Mouse (Mus musculus) midbrain, embryonic 10.5 days (tissue): ENCODE measurements around the gene Pank3. TPM values are rescaled to one million over a fixed set of nuclear protein-coding genes. Genes with fewer than 3 reads are reported as not detected.
A peak's percentile ranks its signal among the peaks of the same experiment; 100 is the strongest.

Experiments used
- DNase-seq: peaks from one replicate; pipeline ENCODE4 v3.0.0-alpha.2; 2017; ENCODE audit warnings: low spot score
- H3K27ac ChIP-seq: fragments of 300-500 bp; sonication (generic); replicated peaks from 2 replicates; pipeline ENCODE4 v1.5.1; 2016; ENCODE audit warnings: mild to moderate bottlenecking
- H3K27me3 ChIP-seq: fragments of 300-500 bp; sonication (generic); 2 replicates; pipeline ENCODE4 v1.6.1; 2016; ENCODE audit warnings: low read depth, mild to moderate bottlenecking; ENCODE audit not compliant: poor library complexity, severe bottlenecking
- H3K36me3 ChIP-seq: fragments of 300-500 bp; sonication (generic); 2 replicates; pipeline ENCODE4 v1.6.1; 2016; ENCODE audit warnings: mild to moderate bottlenecking, moderate library complexity
- H3K4me1 ChIP-seq: fragments of 300-500 bp; sonication (generic); 2 replicates; pipeline ENCODE4 v1.6.1; 2016
- H3K4me3 ChIP-seq: fragments of 300-500 bp; sonication (generic); 2 replicates; pipeline ENCODE4 v1.5.1; 2016; ENCODE audit warnings: mild to moderate bottlenecking, moderate library complexity
- H3K9me3 ChIP-seq: fragments of 300-500 bp; sonication (generic); replicated peaks from 2 replicates; pipeline ENCODE4 v1.6.1; 2016; ENCODE audit warnings: mild to moderate bottlenecking
- WGBS: fragments of 180-500 bp; shearing (Covaris S2); methylation state at CpG from one replicate; pipeline ENCODE4 v1.1.7; 2016; 5-methylcytosine and 5-hydroxymethylcytosine counted together
- polyA plus RNA-seq: library from polyadenylated mRNA; unstranded; fragments of >200 nt; fragmentation: Nextera tagmentation; extraction: Ambion mirVana; gene quantifications from 2 replicates; pipeline ENCODE4 v1.2.1, GENCODE M21; 2016

The Pank3 gene
- polyA plus RNA-seq, 1 experiment from 2014 or later: 12.5 TPM

DNA sequence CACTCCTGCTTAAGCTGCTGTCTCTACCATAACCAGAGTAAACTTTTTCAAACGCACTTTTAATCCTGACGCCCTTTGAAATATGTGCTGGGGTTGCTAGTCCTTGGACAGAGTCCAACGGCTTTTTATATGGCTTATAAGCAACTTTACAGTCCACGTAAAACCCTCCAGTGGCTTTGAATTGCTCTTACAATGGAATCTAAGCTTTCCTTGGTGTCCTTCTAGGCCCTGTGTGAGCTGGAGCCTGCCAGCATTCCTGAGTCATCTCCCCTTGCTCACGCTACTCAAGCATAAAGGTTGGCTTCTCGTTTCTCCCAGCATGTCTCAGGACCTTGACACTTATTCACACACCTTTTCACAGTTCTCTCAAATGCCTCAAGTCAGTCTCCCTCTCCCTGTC lies 13.7 kb upstream of the Pank3 start:
- Histone ChIP-seq H3K27me3 (no peaks in the 10 kb centered on the region), H3K4me1 (no peaks in the 10 kb centered on the region), H3K27ac (no peak overlapping the region), H3K36me3 (no peaks in the 10 kb centered on the region), H3K4me3 (no peak overlapping the region), H3K9me3 (no peaks in the 10 kb centered on the region)
- no peak for DNase-seq
- WGBS: 75% methylated on average over 6 of the region's 6 CpGs

DNA sequence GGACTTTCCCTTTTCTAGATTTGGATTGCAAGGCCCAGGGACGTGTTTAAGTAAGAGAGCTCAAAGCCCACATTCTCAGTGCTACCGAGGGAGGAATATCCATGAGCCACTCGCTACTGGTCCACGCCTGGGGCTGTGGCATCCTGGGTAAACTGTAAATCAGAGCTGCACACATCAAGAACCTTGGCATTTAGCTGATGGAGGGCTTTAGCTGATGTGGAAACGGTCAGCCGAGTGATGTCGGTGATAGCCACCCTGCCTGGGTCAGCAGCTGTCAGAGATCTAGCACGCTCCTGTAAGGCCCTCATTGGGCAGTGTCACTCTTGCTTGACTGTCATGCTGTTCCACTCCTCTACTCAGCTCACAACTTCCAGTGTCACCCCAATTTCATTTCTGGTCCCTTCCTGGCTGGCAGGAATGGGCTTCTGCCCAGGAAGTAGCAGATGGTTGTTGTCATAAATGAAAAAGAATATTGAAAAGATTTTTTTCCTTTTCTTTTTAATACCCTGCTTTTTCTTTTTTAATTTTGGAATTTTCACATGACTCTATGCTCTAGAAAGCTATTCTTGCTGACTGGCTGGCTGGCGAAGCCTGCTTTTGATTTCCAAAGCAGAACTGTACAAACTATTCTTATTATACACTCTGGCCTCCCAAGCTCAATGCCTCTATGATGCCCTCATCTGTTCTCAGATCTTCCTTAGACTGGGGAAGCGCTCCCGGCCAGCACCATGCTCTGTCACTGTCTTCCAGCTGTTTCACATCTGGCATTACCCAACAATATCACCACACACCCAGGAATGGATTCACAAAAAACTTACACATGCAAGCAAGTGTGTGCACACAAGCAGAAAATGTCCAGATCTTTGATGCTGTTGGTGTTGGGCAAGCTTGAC lies 12.6 kb upstream of the Pank3 start:
- Histone ChIP-seq H3K4me1 (no peaks in the 10 kb centered on the region), H3K4me3 (no peak overlapping the region), H3K27me3 (no peaks in the 10 kb centered on the region), H3K27ac (no peak overlapping the region), H3K9me3 (no peaks in the 10 kb centered on the region), H3K36me3 (no peaks in the 10 kb centered on the region)
- WGBS: 87% methylated on average over 11 of the region's 11 CpGs
- no peak for DNase-seq

DNA sequence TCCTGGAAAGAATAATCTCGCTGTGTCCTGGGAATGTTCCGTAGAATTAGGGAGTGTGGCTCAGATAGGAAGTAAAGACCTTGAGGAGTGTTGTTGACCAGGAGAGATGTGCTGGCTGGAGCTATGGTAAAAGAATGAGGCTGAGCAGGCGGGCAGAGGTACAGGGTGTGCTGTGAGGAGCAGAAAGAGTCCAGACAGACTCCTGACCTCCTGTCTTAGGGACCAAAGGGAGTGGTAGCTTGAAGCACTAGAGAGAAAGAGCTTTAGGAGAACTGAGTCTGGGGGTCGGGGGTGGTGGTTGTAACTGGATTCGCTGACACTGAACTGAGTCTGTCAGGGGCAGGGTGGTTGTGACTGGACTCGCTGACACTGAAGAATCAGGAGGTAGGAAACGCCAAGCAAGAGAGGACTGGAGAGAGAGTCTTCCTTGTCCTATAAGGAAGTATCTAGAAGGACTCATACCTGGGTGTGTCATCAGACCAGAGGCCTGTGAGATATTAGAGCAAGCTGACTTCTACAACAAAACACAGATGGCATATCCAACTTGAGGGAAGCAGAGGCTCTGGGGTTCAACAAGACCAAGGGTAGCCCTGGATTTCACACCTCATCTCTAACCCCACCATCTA lies 9.2 kb upstream of the Pank3 start:
- Histone ChIP-seq H3K9me3 (no peaks in the 10 kb centered on the region), H3K4me3 (no peak overlapping the region), H3K27me3 (no peaks in the 10 kb centered on the region), H3K36me3 (no peaks in the 10 kb centered on the region), H3K4me1 (no peaks in the 10 kb centered on the region), H3K27ac (no peak overlapping the region)
- DNase-seq: no peak
- 87% methylated on average over 7 of the region's 7 CpGs for WGBS

DNA sequence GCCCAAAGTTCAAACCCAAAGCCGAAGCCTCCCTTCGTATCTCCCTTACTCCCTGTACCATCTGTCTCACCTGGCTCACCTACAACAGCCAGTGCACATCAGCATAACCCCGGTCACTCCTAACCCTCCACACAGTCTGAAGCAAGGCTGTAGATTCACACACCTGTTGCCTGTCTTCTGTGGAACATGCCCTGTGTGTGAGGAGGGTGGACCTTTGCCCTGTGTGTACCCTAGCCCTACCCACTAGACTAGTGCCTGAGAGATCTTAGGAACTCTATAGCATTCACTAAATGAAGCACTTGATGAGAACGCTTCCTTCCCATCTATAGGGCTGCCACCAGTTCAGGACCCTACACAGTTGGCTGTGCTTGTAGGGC lies 8.7 kb upstream of the Pank3 start:
- Histone ChIP-seq H3K4me1 (no peaks in the 10 kb centered on the region), H3K9me3 (no peaks in the 10 kb centered on the region), H3K36me3 (no peaks in the 10 kb centered on the region)

DNA sequence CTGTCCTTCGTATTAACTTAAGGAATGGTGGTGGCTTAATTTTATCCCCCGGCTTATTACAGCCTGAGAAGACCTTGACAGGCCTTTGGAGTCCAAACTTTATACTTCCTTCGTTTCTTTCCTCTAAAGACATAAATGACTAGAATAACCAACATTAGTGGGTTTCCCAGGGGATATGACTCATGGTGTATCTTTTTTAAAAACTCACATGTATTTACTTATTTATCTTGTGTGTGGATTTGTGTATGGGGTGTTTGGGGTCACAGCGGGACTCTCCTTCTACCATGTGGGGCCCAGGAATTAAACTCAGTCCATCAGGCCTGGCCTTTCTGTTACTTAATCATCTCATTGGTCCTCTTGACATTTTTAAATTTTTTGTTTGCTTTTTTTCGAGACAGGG lies 2.4 kb upstream of the Pank3 start:
- 90% methylated on average over 5 of the region's 5 CpGs for WGBS
- peak; percentile 4 for DNase-seq
- peaks cover 13% of the 10 kb centered on the region for H3K4me1 ChIP-seq
- H3K36me3 ChIP-seq: peaks cover 4% of the 10 kb centered on the region
- H3K4me3 ChIP-seq: no peak overlapping the region
- H3K27ac ChIP-seq: no peak overlapping the region
- no peaks in the 10 kb centered on the region for H3K9me3 ChIP-seq
- H3K27me3 ChIP-seq: no peaks in the 10 kb centered on the region

More for the DNA sequence above, 8.7 kb upstream of the Pank3 start:
- Histone ChIP-seq H3K27me3 (no peaks in the 10 kb centered on the region), H3K27ac (no peak overlapping the region), H3K4me3 (no peak overlapping the region)
- no peak for DNase-seq
- 95% methylated on average over 4 of the region's 4 CpGs for WGBS

DNA sequence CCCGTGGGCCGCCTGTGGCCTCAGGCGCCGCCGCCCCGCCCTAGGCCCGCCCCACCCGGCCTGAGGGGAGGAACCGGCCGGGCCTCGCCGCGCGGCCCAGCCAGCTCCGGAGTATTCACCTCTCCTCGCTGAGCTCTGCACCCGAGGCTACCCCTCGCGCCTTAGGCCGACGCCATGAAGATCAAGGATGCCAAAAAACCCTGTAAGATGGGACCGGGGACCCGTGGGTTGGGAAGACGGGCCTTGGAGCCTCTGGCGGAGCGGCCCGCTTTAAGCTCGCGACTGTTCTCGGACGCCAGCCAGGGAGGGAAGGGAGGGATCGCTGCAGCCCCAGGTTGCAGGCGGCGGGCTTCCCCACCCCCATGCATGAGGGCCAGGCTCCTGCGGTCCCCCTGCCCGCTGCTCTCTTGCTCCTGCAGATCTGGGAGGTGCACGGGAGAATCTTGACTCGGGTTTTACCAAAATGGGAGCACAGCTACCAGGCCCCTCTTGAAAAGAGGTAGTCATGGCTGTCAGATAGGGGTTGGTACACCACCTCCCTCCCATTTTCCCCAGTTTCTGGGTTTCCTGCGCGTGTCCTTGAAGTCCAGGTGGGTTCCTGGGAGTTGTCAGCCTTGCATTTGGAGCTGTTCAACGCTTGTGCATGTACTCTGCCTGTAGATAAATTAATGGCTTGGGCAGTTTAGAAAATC lies 608 bp downstream of the Pank3 start:
- under 1% methylated on average over 38 of the region's 41 CpGs for WGBS
- H3K4me3 ChIP-seq: peak overlapping the region; percentile 89
- H3K27ac ChIP-seq: peak overlapping the region; percentile 99
- H3K27me3 ChIP-seq: no peaks in the 10 kb centered on the region
- no peak for DNase-seq
- peaks cover 19% of the 10 kb centered on the region for H3K36me3 ChIP-seq
- peaks cover 14% of the 10 kb centered on the region for H3K4me1 ChIP-seq
- no peaks in the 10 kb centered on the region for H3K9me3 ChIP-seq

DNA sequence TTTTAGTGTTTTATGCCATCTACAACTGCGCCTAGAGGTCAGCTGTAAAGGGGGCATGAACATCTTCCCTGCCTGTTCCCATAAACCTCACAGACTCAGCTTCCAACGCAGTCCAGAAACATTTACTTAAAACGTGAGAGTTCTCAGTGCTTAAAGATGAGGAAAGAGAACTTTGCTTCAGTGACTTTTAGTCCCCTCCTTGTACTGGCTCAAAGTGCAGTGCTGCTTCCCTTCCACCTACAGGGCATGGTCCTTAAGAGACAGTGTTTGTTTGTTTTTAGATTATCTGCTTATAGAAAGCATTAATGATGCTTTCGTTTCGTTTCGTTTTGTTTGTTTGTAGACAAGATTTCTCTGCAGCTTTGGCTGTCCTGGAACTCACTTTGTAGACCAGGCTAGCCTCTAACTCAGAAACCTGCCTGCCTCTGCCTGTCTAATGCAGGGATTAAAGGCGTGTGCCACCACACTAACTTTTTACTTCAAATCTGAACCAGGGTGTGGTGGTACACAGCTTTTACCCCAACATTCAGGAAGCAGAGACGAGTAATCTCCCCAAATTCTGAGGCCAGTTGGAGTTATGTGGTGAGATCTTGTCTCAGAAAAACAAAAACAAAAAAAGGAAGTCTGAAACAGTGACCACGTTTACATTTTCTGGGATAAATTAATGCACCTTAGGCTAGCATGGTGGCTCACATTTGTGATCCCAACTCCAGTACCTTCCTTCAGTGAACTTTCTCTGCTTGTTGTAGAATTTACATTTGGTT lies 1.6 kb downstream of the Pank3 start:
- H3K36me3 ChIP-seq: peaks cover 27% of the 10 kb centered on the region
- peaks cover 14% of the 10 kb centered on the region for H3K4me1 ChIP-seq
- no peaks in the 10 kb centered on the region for H3K9me3 ChIP-seq
- no peaks in the 10 kb centered on the region for H3K27me3 ChIP-seq
- H3K4me3 ChIP-seq: peak overlapping the region; percentile 89
- peak overlapping the region; percentile 99; the same call in 1 of the 2 replicates for H3K27ac ChIP-seq
- WGBS: 72% methylated on average over 9 of the region's 9 CpGs
- DNase-seq: peak; percentile 8

DNA sequence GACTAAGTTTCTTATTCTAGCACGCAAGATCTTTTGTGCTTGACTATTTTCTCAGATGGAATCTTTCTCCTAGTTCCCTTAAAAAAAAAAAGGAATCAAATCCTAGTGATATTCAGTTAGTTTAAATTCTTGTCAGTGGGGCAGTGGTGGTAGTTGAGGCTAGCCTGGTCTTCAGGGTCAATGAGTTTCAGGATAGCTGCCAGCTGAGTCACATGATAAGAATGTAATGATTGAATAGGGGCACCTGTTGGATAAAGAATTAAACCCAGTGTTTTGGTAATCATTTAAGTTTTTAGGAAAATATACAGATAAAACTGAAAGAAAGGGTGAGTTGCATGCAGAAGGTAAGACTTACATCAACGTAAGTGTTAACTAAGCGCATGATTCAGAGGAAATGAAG lies 6.3 kb downstream of the Pank3 start:
- Histone ChIP-seq H3K27me3 (no peaks in the 10 kb centered on the region), H3K27ac (no peak overlapping the region), H3K4me1 (peaks cover 12% of the 10 kb centered on the region), H3K4me3 (no peak overlapping the region), H3K36me3 (peaks cover 74% of the 10 kb centered on the region), H3K9me3 (no peaks in the 10 kb centered on the region)
- no peak for DNase-seq
- 95% methylated on average over 3 of the region's 3 CpGs for WGBS

DNA sequence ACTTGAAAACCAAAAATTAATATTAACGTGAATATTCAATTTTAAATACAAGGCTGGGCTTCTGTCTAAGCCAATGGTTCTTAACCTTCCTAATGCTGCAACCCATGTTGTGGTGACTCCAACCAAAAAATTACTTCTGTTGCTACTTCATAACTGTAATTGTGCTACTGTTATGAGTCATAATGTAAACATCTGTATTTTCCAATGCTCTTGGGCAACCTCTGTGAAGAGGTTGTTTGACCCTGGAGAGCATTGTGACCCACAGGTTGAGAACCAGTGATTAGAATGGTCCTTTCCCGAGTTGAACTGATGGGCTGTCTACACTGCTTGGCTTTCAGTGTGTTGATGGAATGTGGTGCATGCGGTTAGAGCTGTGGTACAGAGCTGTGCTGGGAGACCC lies 7.2 kb downstream of the Pank3 start:
- no peaks in the 10 kb centered on the region for H3K27me3 ChIP-seq
- 95% methylated on average over 3 of the region's 3 CpGs for WGBS
- H3K4me1 ChIP-seq: peaks cover 4% of the 10 kb centered on the region; the same call in 1 of the 2 replicates
- H3K36me3 ChIP-seq: peaks cover 83% of the 10 kb centered on the region
- no peaks in the 10 kb centered on the region for H3K9me3 ChIP-seq
- H3K4me3 ChIP-seq: no peak overlapping the region
- H3K27ac ChIP-seq: no peak overlapping the region
- DNase-seq: peak; percentile 0

DNA sequence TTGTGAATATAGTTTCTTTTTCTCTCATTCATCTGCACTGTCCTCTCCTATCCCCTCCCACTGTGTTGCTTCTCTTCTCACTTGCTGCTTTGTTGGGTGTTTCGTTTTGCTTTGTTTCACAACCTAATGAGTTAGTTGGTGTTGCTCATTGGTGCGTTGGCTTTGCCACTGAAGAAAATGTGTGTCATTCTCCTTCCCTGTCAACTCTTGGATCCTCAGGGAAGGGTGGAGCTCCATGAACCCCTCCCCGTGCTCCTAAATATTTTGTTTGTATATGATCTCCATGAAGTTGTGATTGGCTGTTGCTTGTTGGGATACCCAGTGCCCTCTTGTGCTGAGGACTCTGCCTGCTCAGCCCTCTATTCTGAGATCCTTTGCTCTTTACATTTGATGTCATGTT lies 11.1 kb downstream of the Pank3 start:
- DNase-seq: peak; percentile 3
- WGBS: 88% methylated on average over 3 of the region's 3 CpGs
- Histone ChIP-seq H3K36me3 (peaks cover 100% of the 10 kb centered on the region), H3K4me1 (no peaks in the 10 kb centered on the region), H3K4me3 (no peak overlapping the region), H3K9me3 (peaks cover 7% of the 10 kb centered on the region; the same call in 1 of the 2 replicates), H3K27me3 (no peaks in the 10 kb centered on the region), H3K27ac (no peak overlapping the region)

DNA sequence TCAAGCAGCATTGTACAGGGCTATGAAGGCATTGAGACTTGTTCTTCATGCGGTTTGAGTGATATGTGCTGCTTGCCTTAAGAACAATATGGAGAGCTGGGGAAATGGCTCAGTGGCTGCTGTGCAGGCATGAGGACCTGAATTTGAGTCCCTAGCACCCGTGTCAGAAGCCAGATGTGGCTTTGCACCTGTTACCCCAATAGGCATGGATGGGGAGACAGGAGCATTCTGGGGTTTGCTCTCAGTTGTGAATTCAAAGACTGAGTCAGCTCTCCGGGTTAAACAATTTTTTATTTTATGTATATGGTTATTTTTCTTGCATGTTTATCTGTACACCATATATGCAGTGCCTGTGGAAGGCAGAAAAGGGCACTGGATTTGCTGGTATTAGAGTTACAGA lies 13.2 kb downstream of the Pank3 start:
- Histone ChIP-seq H3K27ac (no peak overlapping the region), H3K36me3 (peaks cover 99% of the 10 kb centered on the region), H3K9me3 (peaks cover 7% of the 10 kb centered on the region; the same call in 1 of the 2 replicates), H3K4me1 (no peaks in the 10 kb centered on the region), H3K4me3 (no peak overlapping the region), H3K27me3 (no peaks in the 10 kb centered on the region)
- 95% methylated on average over 3 of the region's 3 CpGs for WGBS
- no peak for DNase-seq

DNA sequence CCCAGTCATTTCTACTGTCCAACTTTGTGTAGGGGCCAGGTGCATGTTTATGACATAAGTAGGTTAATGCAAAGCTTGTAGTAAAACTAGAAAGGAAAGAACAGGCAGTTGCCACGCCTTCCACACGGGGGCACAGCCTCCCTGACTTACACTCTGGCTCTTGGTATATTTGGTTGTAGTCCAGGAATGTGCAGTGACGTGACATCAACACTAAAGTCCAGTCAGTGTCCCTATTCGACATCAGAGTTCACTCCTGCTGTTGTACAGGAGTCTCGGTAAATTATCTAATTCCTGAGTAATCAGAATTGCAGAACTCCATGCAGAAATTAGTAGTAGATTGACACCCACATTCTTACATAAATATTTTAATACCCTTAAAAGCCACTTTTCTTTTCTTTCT lies 13.8 kb downstream of the Pank3 start:
- Histone ChIP-seq H3K36me3 (peaks cover 98% of the 10 kb centered on the region), H3K4me1 (no peaks in the 10 kb centered on the region), H3K27ac (no peak overlapping the region), H3K4me3 (no peak overlapping the region), H3K9me3 (peaks cover 7% of the 10 kb centered on the region; the same call in 1 of the 2 replicates), H3K27me3 (no peaks in the 10 kb centered on the region)
- DNase-seq: no peak
- 95% methylated on average over 5 of the region's 5 CpGs for WGBS
